Mouse (Mus musculus): ENCODE data around the gene Cdipt. TPM values are rescaled to one million over a fixed set of nuclear protein-coding genes. Genes with fewer than 3 reads are reported as not detected.

Gene Cdipt
- total RNA-seq, 2 experiments from 2014 or later: 86.8 to 91.0 TPM

- DNase-seq (ENCODE audit: low spot score in 2 of 2): no peak
Observed at GRCm38 (mm10) chr7:127023896-127024690, 48.4 kb downstream of the Cdipt start.

DNA sequence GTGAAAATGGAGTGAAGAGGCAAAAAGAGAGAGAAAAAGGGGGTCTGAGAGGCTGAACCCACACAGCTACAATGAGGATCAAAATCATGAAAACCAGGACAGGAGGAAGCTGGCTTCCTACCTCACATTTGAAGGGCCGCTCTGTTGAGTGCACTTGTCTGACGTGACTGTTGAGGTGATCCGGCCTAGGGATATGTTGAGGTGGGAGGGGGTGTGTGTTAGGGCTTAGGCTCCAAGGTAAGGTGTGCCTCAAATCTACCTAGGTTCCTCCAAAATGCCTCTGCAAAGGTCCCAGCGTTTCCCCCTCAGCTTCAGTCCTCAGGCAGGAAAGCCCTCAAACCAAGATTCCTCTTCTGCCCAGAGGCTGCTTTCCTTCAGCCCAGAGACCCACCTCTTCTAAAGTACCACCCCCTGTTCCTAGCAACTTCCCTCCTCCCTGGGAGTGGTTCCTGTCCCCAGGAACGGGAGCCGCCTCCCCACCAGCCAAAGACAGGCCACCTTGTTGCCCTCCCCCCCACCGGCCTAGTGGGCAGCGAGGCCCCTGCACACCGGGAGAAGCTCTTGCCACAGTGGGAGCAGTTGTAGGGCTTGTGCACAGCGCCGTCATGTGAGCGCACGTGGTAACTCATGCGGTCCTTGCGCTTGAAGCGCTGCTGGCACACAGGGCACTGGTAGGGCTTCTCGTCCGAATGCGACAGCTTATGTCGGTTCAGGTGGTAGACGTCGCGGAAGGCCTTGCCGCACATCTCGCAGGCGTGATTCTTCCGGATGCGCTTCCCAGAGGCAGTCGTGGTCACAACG lies 49.2 kb downstream of the Cdipt start:
- peak; percentile 64 to 65 for DNase-seq (ENCODE audit: low spot score in 2 of 2)

- DNase-seq (ENCODE audit: low spot score in 2 of 2): peak in 1 of 2 experiments; percentile 44
Observed at GRCm38 (mm10) chr7:127025556-127026160, 49.9 kb downstream of the Cdipt start.

DNA sequence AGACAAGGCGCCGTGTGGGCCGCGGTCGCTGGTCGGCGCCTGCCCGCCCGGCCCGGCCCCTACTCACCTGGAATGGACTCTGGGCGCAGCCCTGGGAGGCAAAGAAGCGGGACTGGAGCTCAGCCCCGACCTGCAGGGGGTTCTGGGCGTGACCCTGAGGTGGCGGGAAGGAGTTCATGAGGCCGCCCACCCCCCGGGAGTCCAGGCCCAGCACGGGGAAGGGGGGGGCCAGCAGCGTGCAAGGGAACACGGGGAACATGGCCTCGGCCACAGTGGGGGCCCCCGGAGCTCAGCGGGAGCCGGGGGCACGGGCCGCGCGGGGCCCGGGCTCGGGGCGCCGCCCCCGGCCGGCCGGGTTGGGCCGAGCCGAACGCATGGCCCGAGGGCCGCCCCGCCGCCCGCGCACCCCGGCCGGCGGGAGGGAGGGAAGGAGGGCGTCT lies 50.5 kb downstream of the Cdipt start:
- DNase-seq (ENCODE audit: low spot score in 2 of 2): peak; percentile 51 to 62

DNA sequence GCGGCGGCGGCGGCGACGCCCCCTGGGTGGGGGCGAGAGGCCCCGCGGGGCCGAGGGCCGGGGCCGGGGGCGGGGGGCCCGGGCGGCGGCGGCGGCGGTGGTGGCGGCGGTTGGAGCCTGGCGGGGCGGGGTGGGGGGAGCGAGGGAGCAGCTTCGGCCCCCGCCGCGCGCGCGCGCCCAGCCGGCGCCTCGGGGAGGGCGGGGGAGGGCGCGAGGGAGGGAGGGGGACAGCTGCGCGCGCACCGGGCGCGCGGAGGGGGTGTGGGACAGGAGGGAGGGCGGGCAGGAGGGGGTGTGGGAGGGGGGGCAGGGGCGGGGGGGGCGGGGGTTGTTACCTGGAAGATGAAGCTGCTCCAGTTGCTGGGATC lies 50.9 kb downstream of the Cdipt start:
- DNase-seq (ENCODE audit: low spot score in 2 of 2): peak in 1 of 2 experiments; percentile 68

- peak; percentile 94 to 99 for DNase-seq (ENCODE audit: low spot score in 2 of 2)
Observed at GRCm38 (mm10) chr7:127026984-127027726, 51.4 kb downstream of the Cdipt start, which contains the start of gene Maz. Gene Maz, minus strand, starts transcription at chr7:127027037.

- DNase-seq (ENCODE audit: low spot score in 2 of 2): no peak
Observed at GRCm38 (mm10) chr7:127027885-127028284, 52.2 kb downstream of the Cdipt start.

Other genes starting within 250 kb of the Cdipt start
- gene Mapk3, start 216.3 kb upstream of the Cdipt start, total RNA-seq (2021): 100 to 1,000 TPM; 162 to 172 TPM
- 1 to 10 TPM; 9.3 to 9.5 TPM for gene Gdpd3, start 209.6 kb upstream of the Cdipt start, total RNA-seq (2021)
- gene Ypel3, start 199.0 kb upstream of the Cdipt start, total RNA-seq (2021): 100 to 1,000 TPM; 112 to 122 TPM
- gene Tbx6, start 194.4 kb upstream of the Cdipt start, total RNA-seq (2021): under 1 TPM; 0.65 to 0.90 TPM
- 100 to 1,000 TPM; 134 to 142 TPM for gene Ppp4c, start 183.4 kb upstream of the Cdipt start, total RNA-seq (2021)
- gene Fam57b, start 178.2 kb upstream of the Cdipt start, total RNA-seq (2021): 10 to 100 TPM; 16.7 to 18.0 TPM
- gene 4930451I11Rik, start 144.3 kb upstream of the Cdipt start, total RNA-seq (2021): not detected
- 1 to 10 TPM; 3.1 to 3.6 TPM for gene Doc2a, start 128.5 kb upstream of the Cdipt start, total RNA-seq (2021)
- gene Hirip3, start 113.9 kb upstream of the Cdipt start, total RNA-seq (2021): 10 to 100 TPM; 32.3 to 41.4 TPM
- 10 to 100 TPM; 49.7 to 51.9 TPM for gene Ino80e, start 113.5 kb upstream of the Cdipt start, total RNA-seq (2021)
- 100 to 1,000 TPM; 104 to 108 TPM for gene Taok2, start 91.2 kb upstream of the Cdipt start, total RNA-seq (2021)
- gene Tmem219, start 53.0 kb upstream of the Cdipt start, total RNA-seq (2021): 10 to 100 TPM; 34.9 to 39.0 TPM
- 10 to 100 TPM; 27.3 to 28.5 TPM for gene Kctd13, start 47.0 kb upstream of the Cdipt start, total RNA-seq (2021)
- 1 to 10 TPM; 3.0 to 3.7 TPM for gene Asphd1, start 26.3 kb upstream of the Cdipt start, total RNA-seq (2021)
- gene Sez6l2, start 25.4 kb upstream of the Cdipt start, total RNA-seq (2021): 10 to 100 TPM; 97.6 to 97.9 TPM
- 1 to 10 TPM; 1.9 to 2.5 TPM for gene Cdiptos, start 184 bp downstream of the Cdipt start, total RNA-seq (2021)
- gene Mvp, start 38.7 kb downstream of the Cdipt start, total RNA-seq (2021): 10 to 100 TPM; 67.1 to 68.4 TPM
- gene Pagr1b, start 40.6 kb downstream of the Cdipt start, total RNA-seq (2021): 1 to 10 TPM; 3.5 to 8.3 TPM
- gene Pagr1a, start 41.4 kb downstream of the Cdipt start, total RNA-seq (2021): 10 to 100 TPM; 12.4 to 15.4 TPM
- 10 to 100 TPM; 34.8 to 36.6 TPM for gene Gm42742, start 45.2 kb downstream of the Cdipt start, total RNA-seq (2021)
- gene Prrt2, start 45.3 kb downstream of the Cdipt start, total RNA-seq (2021): 10 to 100 TPM in 1 of 2 experiments, 1 to 10 TPM in 1; 7.4 to 11.1 TPM
- gene Maz, start 51.1 kb downstream of the Cdipt start, total RNA-seq (2021): 100 to 1,000 TPM; 240 to 256 TPM
- 10 to 100 TPM; 45.2 to 45.9 TPM for gene Kif22, start 66.6 kb downstream of the Cdipt start, total RNA-seq (2021)
- 100 to 1,000 TPM in 1 of 2 experiments, not detected in 1; 137 TPM for gene Zg16, start 111.4 kb downstream of the Cdipt start, total RNA-seq (2021)
- 1 to 10 TPM; 1.9 to 2.0 TPM for gene AI467606, start 115.4 kb downstream of the Cdipt start, total RNA-seq (2021)
- 10 to 100 TPM in 1 of 2 experiments, 1 to 10 TPM in 1; 5.7 to 12.0 TPM for gene Qprt, start 146.3 kb downstream of the Cdipt start, total RNA-seq (2021)
- gene Spn, start 161.9 kb downstream of the Cdipt start, total RNA-seq (2021): 1 to 10 TPM; 1.8 to 2.1 TPM
- gene Cd2bp2, start 220.1 kb downstream of the Cdipt start, total RNA-seq (2021): 10 to 100 TPM; 77.6 to 84.4 TPM
- gene Tbc1d10b, start 232.6 kb downstream of the Cdipt start, total RNA-seq (2021): 10 to 100 TPM; 57.9 to 58.5 TPM
- gene Mylpf, start 233.0 kb downstream of the Cdipt start, total RNA-seq (2021): 100 to 1,000 TPM; 268 to 794 TPM

All from adrenal gland, postnatal 4 days (tissue).